Mouse (Mus musculus): ENCODE measurements around the gene Trim27.
A peak's percentile ranks its signal among the peaks of the same experiment; 100 is the strongest.

The Trim27 gene

GRCm38 (mm10) chr13:21179367-21179723, at the start of gene Trim27:
Gene Trim27 (plus strand): TSS chr13:21179445.
- no peak for DNase-seq (ENCODE audit: low spot score)

GRCm38 (mm10) chr13:21142421-21142820, 36.8 kb upstream of the Trim27 start:
- peak; percentile 17 for DNase-seq (ENCODE audit: low spot score)

DNA sequence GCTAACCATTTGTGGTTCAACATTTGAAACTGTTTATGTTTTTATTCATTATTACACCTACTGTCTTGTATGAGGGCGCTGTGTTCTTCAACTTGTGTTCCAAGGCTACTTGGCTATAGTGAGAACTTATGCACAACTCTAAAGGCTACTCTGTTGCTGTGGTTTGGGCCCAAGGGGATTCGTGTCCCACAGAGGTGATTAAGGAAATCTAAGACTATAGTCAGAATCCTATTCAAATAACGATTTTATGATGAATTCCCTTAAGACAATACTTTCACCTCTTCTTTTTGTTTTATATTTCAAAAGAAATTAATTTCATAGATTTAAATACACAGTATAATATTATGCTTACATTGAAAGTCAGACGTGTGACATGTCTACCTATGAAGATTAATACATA, 33.5 kb upstream of the Trim27 start, which contains the start of gene Olfr1368:
TSS of gene Olfr1368 (minus strand) at position 101 of the 400 bp plus-strand sequence.
- DNase-seq (ENCODE audit: low spot score), result no peak

DNA sequence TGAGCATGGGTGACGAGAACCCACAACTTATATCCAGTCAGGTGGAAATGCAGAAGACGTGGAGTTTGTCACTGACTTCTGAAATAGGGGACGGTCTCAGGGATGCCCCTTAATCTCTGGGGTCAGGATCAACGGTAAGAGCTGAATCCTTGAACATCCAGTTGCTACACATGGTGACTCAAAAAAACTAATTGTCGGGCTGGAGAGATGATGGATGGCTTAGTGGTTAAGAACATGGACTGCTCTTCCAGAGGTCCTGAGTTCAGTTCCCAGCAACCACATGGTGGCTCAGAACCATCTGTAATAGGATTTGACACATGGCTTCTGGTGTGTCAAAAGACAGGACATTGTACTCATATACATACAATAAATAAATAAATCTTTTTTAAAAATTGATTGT, 23.4 kb upstream of the Trim27 start:
- no peak for DNase-seq (ENCODE audit: low spot score)

DNA sequence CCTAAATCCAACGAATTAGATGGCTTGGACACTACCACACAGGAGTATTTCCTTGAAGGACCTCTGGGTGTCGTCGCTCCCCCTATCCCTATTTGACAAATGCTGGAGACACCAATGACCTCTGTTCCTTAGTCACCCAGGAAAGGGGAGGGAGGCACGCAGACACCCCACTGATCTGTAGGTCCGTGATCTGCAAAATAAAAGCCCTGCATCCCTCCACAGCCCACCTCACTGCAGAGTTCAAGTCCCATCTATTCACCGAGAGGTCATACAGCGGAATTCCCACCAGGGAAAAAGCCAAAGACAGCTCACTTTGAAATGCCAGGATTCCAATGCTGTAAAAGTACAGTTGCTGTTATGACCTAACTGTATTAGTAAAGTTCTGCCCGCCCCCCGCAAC, 21.2 kb upstream of the Trim27 start:
- DNase-seq (ENCODE audit: low spot score), result peak; percentile 32

DNA sequence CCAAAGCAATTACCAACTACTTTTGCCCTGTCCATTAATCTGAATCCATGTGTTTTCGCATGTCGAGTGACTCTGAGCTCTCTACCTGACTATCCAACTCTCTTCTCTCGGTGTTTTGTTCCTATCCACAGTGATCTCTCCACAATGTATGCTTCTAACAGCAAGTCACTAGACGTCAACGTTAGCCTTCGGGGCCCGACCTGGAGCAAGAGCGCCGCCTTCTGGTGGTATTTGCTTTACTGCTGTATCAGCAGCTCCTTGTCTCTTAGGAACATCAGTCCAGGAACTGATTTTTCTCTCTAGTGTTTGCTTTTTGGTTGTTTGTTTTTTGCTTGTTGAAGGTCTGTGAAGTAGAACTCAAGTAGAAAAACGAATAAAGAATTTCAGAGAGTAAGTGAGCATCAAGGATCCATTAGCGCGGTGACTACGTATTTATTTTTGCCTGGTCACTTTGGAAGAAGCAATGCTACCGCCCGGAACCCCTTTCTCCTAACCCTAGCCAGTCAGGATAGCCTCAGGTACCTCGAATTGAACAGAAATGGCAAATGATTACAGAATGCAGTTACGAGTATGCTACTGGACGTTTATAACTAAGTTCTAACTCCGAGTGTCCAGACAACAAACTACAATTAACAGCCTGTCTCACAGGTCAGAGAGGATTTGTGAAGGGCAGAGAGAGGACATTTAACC, 20.3 kb upstream of the Trim27 start:
- DNase-seq (ENCODE audit: low spot score), result peak; percentile 95

DNA sequence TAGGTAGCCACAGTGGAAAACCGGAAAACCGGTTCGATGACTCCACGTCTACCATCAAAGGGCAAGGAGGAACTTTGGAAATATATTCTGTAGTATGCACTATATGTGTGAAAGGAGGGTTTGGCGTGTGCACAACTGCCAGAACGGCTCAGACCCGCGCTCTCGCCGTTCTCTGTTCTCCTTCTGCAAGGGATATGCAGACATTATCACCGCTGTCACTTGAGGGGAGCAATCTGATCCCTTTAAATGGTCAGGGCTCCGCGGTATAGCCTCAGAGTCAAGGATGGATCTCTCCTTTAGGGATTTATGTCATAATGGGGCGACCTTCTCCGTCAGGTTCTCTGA, 19.8 kb upstream of the Trim27 start:
- DNase-seq (ENCODE audit: low spot score), result peak; percentile 58

GRCm38 (mm10) chr13:21160041-21160511, 19.2 kb upstream of the Trim27 start:
- peak; percentile 55 for DNase-seq (ENCODE audit: low spot score)

DNA sequence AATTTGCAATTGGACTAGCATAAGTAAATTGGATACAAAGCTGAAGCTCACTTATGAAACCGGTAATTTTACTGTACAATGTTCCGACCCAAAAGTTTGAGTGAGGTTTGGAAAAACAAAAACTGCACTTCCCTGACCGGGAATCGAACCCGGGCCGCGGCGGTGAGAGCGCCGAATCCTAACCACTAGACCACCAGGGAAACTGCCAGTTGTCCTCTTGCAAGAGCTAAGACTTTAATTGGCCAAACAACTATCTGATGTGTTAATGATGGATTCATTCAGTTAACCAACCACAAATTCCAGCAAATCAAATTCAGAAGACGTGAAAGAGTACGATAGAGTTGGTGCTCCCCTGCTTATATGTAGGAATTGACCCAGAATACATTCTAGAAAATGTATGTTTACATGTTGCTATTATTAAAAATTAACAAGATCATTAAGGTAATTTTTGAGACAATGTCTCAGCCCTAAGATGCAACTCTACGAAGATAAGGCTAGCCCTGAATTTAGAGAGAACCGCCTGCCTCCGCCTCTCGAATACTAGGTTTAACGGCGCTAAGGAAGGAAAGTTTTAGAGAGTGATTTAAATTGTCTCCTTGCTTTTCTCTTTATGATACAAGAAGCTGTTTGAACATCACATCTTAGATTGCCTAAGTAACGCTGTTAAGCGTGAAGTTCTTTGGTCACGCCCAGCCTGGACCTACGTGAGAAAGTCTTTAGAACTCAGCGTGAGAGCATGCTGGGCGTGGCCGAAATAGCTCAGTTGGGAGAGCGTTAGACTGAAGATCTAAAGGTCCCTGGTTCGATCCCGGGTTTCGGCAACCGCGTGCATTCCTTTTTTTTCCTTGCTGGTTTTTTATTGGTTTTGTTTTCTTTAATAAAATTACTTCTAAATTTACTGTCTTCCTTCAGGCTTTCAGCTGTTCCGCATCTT, 18.3 kb upstream of the Trim27 start:
- peak; percentile 98 for DNase-seq (ENCODE audit: low spot score)

- no peak for DNase-seq (ENCODE audit: low spot score)
Measured at GRCm38 (mm10) chr13:21161591-21161990, 17.7 kb upstream of the Trim27 start.

DNA sequence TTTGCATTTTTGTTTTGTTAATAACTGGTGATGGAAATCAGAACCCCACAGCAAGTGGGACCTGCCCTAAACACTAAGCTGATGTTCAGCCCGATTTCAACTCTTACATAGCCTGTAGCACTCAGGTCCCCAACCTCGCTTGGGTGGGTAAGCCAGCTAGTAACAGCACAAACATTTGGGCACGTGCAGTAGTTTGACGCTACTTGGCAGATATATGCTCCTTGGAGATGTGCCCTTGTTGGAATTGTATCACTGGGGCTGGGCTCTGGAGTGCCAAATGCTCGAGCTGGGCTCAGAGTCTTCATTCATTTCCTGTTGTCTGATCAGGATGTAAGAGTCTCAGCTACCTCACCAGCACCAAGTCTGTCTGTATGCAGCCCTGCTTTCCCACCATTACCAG, 16.7 kb upstream of the Trim27 start:
- no peak for DNase-seq (ENCODE audit: low spot score)

GRCm38 (mm10) chr13:21166936-21167909, 12.0 kb upstream of the Trim27 start:
- peak; percentile 95 for DNase-seq (ENCODE audit: low spot score)

DNA sequence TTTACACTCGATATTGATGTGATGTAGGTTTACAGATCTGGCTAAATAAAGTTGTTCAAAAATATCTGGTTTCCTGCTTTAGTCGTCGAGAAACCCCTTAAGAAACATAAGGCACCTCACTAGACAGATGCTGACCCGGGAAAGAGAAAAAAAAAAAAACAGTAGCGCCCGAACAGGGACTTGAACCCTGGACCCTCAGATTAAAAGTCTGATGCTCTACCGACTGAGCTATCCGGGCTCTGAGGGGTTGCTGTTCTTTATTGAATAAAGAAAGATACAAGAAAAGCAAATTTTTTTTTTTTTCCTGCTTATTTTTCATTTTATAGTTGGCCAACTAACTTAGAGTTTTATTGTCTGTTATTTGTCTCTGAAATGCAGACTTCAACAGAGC, 11.3 kb upstream of the Trim27 start:
- DNase-seq (ENCODE audit: low spot score), result peak; percentile 80

DNA sequence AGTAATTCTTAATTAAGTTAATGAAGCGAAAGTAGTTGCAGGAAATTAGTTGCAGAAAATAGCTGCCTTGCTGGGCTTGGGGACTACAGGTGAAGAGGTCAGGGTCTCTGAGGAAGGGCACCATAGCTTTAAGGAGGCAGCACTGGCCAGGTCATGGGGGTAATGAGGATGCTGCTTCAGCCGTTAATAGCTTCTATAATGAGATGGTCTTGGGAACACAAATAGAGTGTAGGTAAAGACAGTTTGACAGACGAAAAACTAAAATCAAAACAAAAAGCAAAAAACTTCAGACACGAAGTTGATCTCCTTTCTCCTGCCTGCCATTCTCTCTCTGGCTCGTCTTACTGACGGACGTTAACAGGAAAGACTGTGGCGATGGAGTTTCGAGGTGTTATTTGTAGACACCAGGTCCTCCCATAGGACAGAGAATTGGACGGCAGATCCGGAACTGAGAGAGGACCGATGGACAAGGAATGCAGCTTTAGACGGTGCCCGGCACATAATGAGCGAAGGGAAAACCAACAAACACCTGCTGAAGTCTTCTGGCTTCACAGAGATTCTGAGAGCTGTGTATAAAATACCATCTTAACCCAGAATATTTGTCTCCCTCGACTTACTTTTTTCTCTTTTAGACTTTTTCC, 10.8 kb upstream of the Trim27 start:
- DNase-seq (ENCODE audit: low spot score), result peak; percentile 74

GRCm38 (mm10) chr13:21169121-21169656, 10.1 kb upstream of the Trim27 start:
- peak; percentile 40 for DNase-seq (ENCODE audit: low spot score)

DNA sequence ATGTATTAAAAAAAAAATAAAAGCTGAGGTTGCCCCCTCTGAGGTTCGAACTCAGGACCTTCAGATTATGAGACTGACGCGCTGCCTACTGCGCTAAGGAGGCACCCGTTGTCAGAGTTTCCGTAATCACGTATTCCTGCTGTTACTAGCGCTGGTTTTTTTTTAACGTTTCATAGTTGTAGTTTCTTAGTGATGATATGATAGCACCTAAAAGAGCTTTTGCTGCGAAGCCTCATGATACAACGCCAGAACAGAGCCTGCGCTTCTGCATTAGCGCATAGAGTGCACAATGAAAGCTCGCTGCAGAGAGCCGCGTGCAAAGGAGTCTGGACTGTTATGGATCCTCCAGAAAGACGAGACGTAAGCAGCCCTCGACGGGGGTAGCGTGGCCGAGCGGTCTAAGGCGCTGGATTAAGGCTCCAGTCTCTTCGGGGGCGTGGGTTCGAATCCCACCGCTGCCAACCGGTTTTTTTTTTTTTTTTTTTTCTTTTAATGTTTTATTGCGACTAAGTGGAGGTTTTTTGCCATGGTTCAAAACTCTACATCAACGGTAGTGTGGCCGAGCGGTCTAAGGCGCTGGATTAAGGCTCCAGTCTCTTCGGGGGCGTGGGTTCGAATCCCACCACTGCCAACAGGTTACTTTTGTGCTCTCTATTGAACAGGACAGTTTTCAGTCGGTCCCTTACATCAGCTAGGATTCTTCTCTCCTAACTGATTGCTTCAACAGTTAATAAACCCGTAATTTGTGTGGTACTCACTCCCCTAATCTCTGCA, 9.4 kb upstream of the Trim27 start:
- DNase-seq (ENCODE audit: low spot score), result peak; percentile 91

DNA sequence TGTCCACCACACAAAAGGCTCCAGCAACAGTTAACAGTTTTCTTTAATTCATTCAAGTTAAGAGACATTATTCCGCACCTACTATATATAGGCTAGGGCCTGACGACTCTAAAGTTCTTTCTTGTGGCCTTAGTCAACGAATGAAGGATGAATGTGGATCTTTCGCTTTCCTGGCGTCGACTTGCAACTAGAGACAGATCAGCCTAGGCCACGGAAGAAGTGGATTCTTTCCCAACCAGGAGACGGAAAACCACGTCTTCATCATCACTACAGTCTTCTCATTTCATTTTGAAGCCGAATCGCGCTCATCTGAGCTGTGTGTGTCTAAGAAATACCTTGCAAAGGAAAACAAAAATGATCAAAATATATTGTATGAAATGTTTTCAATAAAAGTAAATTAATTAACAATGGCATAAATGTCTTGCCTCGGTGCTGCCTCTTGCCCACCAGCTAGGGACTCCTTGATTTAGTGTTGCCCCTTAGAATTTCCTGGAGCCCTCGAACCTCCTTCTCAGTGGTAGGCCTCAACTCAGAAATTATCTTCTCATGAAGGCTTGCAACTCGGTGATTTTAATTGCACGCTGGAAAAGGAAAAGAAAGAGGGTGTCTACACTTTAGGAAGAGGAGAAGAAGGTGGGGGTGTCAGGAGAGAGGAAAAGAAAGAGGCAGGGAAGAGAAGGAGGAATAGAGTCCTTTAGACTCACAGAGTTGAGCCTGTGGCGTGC, 8.7 kb upstream of the Trim27 start:
- no peak for DNase-seq (ENCODE audit: low spot score)

GRCm38 (mm10) chr13:21171156-21171530, 8.1 kb upstream of the Trim27 start:
- DNase-seq (ENCODE audit: low spot score), result peak; percentile 48

DNA sequence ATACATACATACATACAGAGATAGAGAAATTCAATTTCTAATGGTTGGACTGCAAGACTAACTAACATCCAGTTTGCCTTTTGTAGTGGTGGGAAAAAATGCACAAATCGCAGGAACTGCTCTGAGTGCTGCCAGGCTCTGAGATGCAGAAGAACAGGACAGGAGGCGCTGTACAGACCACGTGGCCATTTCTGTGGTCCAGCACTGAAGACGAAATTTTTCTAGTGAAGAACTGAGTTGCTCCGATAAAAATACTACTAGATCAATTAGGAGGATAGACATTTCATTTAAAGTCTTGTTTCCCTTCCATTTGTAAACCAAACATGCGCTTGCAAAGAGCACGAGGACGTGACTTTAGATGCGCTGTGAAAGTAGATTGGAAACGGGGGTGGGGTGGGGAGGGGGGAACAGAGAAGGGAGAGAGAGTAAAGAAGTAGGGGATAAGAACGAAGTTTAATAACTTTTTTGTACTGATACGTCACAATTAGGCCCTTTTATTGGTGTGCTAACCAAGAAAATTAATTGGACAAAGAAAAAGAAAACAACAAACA, 7.6 kb upstream of the Trim27 start:
- peak; percentile 84 for DNase-seq (ENCODE audit: low spot score)
